Mouse (Mus musculus) intestine, embryonic 16.5 days (tissue): ENCODE measurements around the gene Ddx1. TPM values are rescaled to one million over a fixed set of nuclear protein-coding genes. Genes with fewer than 3 reads are reported as not detected.

Source experiments
- ATAC-seq: fragments of 200-750 bp; cut with Nextera tagmentation; 2 replicates; pipeline ENCODE4 v1.8.0; 2017; ENCODE audit warnings: moderate TSS enrichment, moderate library complexity
- H3K27ac ChIP-seq: fragments of 300-500 bp; sonication (generic); 2 replicates; pipeline ENCODE4 v1.5.1; 2014; ENCODE audit warnings: mild to moderate bottlenecking, low read length
- H3K27me3 ChIP-seq: fragments of 300-500 bp; sonication (generic); replicated peaks from 2 replicates; pipeline ENCODE4 v1.6.1; 2014; ENCODE audit warnings: low read length, control low read depth, mixed read lengths; ENCODE audit not compliant: control insufficient read depth, insufficient read depth
- H3K36me3 ChIP-seq: fragments of 300-500 bp; sonication (generic); 2 replicates; pipeline ENCODE4 v1.6.1; 2014; ENCODE audit warnings: low read length, control low read depth; ENCODE audit not compliant: control insufficient read depth, insufficient read depth
- H3K4me1 ChIP-seq: fragments of 300-500 bp; sonication (generic); 2 replicates; pipeline ENCODE4 v1.6.1; 2014; ENCODE audit warnings: low read length, control low read depth, mixed read lengths; ENCODE audit not compliant: control insufficient read depth, insufficient read depth
- H3K4me2 ChIP-seq: fragments of 300-500 bp; sonication (generic); 2 replicates; pipeline ENCODE4 v1.6.1; 2014; ENCODE audit warnings: low read depth, low read length, control low read depth
- H3K4me3 ChIP-seq: fragments of 300-500 bp; sonication (generic); 2 replicates; pipeline ENCODE4 v1.5.1; 2014; ENCODE audit warnings: mild to moderate bottlenecking, low read length
- H3K9ac ChIP-seq: fragments of 300-500 bp; sonication (generic); 2 replicates; pipeline ENCODE4 v1.6.1; 2014; ENCODE audit warnings: low read depth, low read length
- H3K9me3 ChIP-seq: fragments of 300-500 bp; sonication (generic); 2 replicates; pipeline ENCODE4 v1.6.1; 2016; ENCODE audit warnings: low read length, control low read depth; ENCODE audit not compliant: control insufficient read depth
- WGBS: fragments of 180-500 bp; shearing (Covaris S2); extraction: QIAGEN DNeasy Blood & Tissue Kit; methylation state at CpG from one replicate; pipeline ENCODE4 v1.1.7; 2014; 5-methylcytosine and 5-hydroxymethylcytosine counted together
- polyA plus RNA-seq: library from polyadenylated mRNA; unstranded; fragments of >200 nt; fragmentation: Nextera tagmentation; extraction: Ambion mirVana; gene quantifications from 2 replicates; pipeline ENCODE4 v1.2.1, GENCODE M21; 2015

Gene Ddx1
- polyA plus RNA-seq, 1 experiment from 2014 or later, result 123 TPM

DNA sequence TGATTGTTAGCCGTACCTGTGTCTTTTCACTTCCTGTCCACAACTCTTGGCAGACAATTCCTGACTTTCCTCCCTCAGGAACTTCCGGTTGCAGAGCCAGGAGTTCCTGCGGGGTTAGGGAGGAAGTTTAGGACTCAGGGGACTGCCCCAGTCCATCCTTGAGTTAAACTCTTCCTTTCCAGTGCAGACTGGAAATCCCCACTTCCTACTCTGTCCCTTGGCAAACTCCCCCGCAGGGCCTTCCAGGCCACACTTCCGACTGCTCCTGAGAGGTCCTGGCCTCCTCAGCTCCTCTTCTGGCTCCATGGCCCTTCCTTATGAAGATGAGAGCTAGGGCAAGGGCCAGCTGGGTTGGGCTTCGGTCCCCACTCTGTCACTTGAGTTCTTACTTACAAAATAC is 71.4 kb downstream of the Ddx1 start:
- H3K27me3 ChIP-seq, result no peaks in the 10 kb centered on the region
- ATAC-seq, result no peak
- no peaks in the 10 kb centered on the region for H3K9me3 ChIP-seq
- no peak overlapping the region for H3K4me2 ChIP-seq
- no peak overlapping the region for H3K4me3 ChIP-seq
- H3K4me1 ChIP-seq, result peaks cover 18% of the 10 kb centered on the region
- 45% methylated on average over 6 of the region's 6 CpGs for WGBS
- no peak overlapping the region for H3K9ac ChIP-seq
- H3K36me3 ChIP-seq, result no peaks in the 10 kb centered on the region
- H3K27ac ChIP-seq, result no peak overlapping the region

DNA sequence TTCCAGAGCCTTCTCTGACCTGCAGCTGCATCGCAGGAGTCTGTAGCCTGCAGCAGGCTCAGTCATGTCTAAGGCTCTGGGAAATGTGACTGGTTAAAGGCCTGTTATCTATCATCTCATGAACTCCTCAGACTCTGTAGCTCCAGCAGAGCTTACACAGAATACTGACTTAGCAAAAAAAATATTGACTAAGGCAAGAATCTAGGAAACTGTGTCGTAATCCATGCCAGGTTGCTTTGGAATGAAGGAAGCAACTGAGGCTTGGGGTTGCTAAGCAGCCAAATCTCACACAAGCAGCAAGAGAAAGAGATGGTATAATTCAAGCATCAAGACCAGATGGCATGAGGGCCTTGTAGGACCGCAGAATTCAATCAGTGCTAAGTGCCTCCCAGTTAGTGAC is 72.1 kb downstream of the Ddx1 start:
- Histone ChIP-seq H3K9ac (no peak overlapping the region), H3K4me1 (peaks cover 18% of the 10 kb centered on the region), H3K27ac (peak overlapping the region; percentile 42; the same call in 1 of the 2 replicates), H3K4me3 (no peak overlapping the region), H3K36me3 (no peaks in the 10 kb centered on the region), H3K4me2 (no peak overlapping the region), H3K27me3 (no peaks in the 10 kb centered on the region), H3K9me3 (no peaks in the 10 kb centered on the region)
- peak; percentile 26; the same call in 1 of the 2 replicates for ATAC-seq
- WGBS, result 41% methylated on average over 3 of the region's 3 CpGs

DNA sequence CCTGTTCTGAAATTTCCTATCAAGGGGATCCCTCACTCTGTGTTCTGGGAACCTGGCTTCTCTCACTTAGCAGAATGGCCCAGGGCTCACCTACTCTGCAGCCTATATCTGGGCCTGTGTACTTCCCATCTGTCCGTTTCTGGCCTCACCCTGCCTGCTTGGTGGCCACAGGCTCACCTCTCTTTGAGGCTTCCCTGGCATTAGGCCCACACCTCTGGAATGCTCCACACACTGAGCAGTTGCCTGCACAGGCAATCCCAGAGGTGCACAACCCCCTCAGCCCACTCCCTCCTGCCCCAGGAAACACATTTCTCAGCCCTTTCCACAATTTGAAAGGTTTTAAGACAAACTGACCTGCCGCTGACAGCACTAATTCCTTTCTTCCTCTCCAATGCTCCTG is 72.9 kb downstream of the Ddx1 start:
- Histone ChIP-seq H3K4me3 (no peak overlapping the region), H3K4me2 (no peak overlapping the region), H3K36me3 (no peaks in the 10 kb centered on the region), H3K9ac (no peak overlapping the region), H3K4me1 (peaks cover 15% of the 10 kb centered on the region), H3K27ac (no peak overlapping the region), H3K27me3 (no peaks in the 10 kb centered on the region), H3K9me3 (no peaks in the 10 kb centered on the region)
- WGBS, result 45% methylated on average over 2 of the region's 2 CpGs
- 0 out of 2 replicates have a peak, but pooled peaks have one; percentile 14 for ATAC-seq

DNA sequence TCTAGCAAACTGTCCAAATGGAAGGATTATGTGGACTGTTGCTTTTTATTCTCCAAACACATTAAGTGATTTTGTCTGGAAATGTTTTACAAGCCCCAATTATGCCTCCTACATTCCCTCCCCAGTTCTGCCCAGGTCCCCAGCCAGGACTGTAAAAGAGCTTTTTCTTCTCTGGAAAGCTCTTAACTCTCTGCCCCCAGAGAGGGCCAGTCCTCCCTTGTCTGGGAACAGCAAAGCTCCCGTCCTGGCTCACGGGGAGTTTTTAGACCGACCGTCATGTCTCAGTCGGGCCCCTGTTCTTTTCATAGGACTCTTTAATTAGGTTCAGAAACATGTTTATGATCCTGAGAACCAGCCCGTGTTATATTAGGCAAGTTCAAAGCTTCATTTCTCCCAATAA is 75.0 kb downstream of the Ddx1 start:
- ATAC-seq, result no peak
- Histone ChIP-seq H3K4me3 (no peak overlapping the region), H3K36me3 (no peaks in the 10 kb centered on the region), H3K27ac (no peak overlapping the region), H3K9ac (no peak overlapping the region), H3K4me1 (peaks cover 4% of the 10 kb centered on the region; the same call in 1 of the 2 replicates), H3K4me2 (no peak overlapping the region), H3K27me3 (no peaks in the 10 kb centered on the region), H3K9me3 (no peaks in the 10 kb centered on the region)
- WGBS, result 59% methylated on average over 6 of the region's 6 CpGs

DNA sequence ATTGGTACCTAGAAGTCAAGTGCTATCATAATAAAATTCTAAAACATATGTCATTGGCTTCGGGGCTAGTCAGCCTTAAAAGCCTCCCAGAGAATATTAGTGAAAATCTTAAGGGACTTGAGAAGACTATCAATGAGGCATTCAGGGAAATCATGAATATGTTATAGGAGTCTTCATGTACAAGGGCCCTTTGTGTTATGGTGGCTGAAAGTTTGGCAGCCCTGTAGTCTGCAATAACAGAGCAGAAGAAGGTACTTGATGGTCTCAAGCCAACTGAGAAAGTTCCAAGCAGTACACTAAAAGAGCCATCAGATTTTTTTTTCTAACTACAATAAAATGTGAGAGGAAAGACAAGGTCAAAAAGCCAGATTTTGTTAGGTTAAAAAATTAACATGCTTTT is 80.9 kb downstream of the Ddx1 start:
- H3K9me3 ChIP-seq, result no peaks in the 10 kb centered on the region
- no peaks in the 10 kb centered on the region for H3K4me1 ChIP-seq
- no peak overlapping the region for H3K27ac ChIP-seq
- 76% methylated on average over 1 of the region's 1 CpGs for WGBS
- no peak overlapping the region for H3K4me2 ChIP-seq
- ATAC-seq, result no peak
- H3K4me3 ChIP-seq, result no peak overlapping the region
- no peak overlapping the region for H3K9ac ChIP-seq
- H3K36me3 ChIP-seq, result no peaks in the 10 kb centered on the region
- no peaks in the 10 kb centered on the region for H3K27me3 ChIP-seq

GRCm38 (mm10) chr12:13167116-13167515 is 81.9 kb downstream of the Ddx1 start:
- Histone ChIP-seq H3K4me3 (no peak overlapping the region), H3K4me2 (no peak overlapping the region), H3K27me3 (no peaks in the 10 kb centered on the region), H3K36me3 (no peaks in the 10 kb centered on the region), H3K9me3 (no peaks in the 10 kb centered on the region), H3K27ac (no peak overlapping the region), H3K9ac (no peak overlapping the region), H3K4me1 (no peaks in the 10 kb centered on the region)
- no peak for ATAC-seq
- WGBS, result 76% methylated on average over 5 of the region's 5 CpGs

Other genes starting within 250 kb of the Ddx1 start
- 16.9 and 17.2 TPM in 2 replicates for gene Nbas, start 19.9 kb upstream of the Ddx1 start, polyA plus RNA-seq